Mouse (Mus musculus) brain, embryonic 14.5 days (tissue): ENCODE measurements around the gene BC028528. TPM values are rescaled to one million over a fixed set of nuclear protein-coding genes. Genes with fewer than 3 reads are reported as not detected.

Source experiments
- DNase-seq: peaks from one replicate; pipeline ENCODE4 v3.0.0-alpha.2; 2011; ENCODE audit warnings: low read depth
- CTCF ChIP-seq: fragments of 200-500 bp; IDR thresholded peaks from 2 replicates; pipeline ENCODE4 v1.5.1; 2012; ENCODE audit warnings: inconsistent platforms, mild to moderate bottlenecking, moderate library complexity, borderline replicate concordance; ENCODE audit not compliant: insufficient read depth, insufficient read length; ENCODE audit errors: extremely low read depth
- POLR2A ChIP-seq: fragments of 200-500 bp; IDR thresholded peaks from 2 replicates; pipeline ENCODE4 v1.6.1; 2012; ENCODE audit warnings: mild to moderate bottlenecking, inconsistent platforms, borderline replicate concordance; ENCODE audit not compliant: poor library complexity, insufficient read depth, insufficient read length, severe bottlenecking; ENCODE audit errors: extremely low read depth
- polyA plus RNA-seq: library from polyadenylated mRNA; depleted of rRNA; stranded (reverse); fragments of >200 nt; gene quantifications from 2 replicates; pipeline ENCODE4 v1.2.3, GENCODE M21; 2012; rRNA removed

The BC028528 gene
- polyA plus RNA-seq, 1 experiment, result 12.1 TPM

DNA sequence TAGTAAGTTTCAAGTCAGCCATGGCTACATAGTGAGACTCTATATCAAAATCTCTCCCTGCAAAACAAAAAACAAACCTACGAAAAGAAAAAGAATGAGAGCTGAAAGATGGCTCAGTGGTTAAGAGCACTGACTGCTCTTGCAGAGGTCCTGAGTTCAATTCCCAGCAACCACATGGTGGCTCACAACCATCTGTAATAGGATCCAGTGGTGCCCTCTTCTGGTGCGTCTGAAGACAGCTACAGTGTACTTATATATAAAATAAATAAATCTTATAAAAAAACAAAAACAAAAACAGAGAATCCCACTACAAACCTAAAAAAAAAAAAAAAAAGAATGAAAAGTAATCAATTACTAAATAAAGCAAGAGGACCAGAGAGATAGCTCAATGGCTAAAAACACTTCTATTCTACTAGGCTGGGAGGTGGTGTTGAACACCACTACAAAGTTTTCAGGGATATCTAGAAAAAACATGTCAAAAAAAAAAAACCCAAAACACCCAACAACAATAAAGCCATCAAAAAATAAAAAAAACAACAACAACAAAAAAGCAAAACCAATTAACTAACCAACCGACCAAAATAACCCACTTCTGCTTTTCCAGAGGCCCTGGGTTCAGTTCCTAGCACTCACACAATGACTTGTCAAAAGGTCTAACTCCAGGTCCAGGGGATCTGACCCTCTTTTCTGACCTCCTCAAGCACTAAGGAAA is 49.1 kb downstream of the BC028528 start:
- TF ChIP-seq CTCF (no peak), POLR2A (no peak)
- DNase-seq, result peak; percentile 5

DNA sequence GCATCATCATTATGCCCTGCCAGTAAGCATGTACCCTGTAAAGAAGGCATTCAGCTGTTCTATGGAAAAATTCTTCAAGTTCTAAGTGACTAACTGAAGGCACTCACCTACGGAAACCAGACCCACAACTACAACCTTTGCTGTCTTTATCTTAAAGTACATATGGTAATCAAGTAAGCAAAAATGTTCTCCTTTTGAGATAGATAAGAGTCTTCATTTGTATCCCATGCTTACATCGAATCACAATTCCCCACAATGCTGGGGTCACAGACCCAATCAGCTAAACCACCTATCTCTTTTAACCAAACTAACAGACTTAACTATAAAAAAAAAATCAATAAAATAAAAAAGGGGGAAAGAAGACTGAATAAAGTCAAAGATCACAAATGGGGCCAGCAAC is 52.6 kb downstream of the BC028528 start:
- no peak for TF ChIP-seq POLR2A
- TF ChIP-seq CTCF, result no peak
- no peak for DNase-seq

Other genes starting within 250 kb of the BC028528 start
- gene Mcl1, start 233.2 kb downstream of the BC028528 start, polyA plus RNA-seq, result 72.3 and 74.3 TPM in 2 replicates
- 0.20 and 0.41 TPM in 2 replicates for gene Adamtsl4, start 204.1 kb downstream of the BC028528 start, polyA plus RNA-seq
- 20.2 and 21.2 TPM in 2 replicates for gene Ecm1, start 152.4 kb downstream of the BC028528 start, polyA plus RNA-seq
- 39.1 and 42.2 TPM in 2 replicates for gene Tars2, start 131.8 kb downstream of the BC028528 start, polyA plus RNA-seq
- gene Rprd2, start 73.1 kb downstream of the BC028528 start, polyA plus RNA-seq, result 22.8 and 31.4 TPM in 2 replicates
- 35.6 and 37.4 TPM in 2 replicates for gene Prpf3, start 36.1 kb downstream of the BC028528 start, polyA plus RNA-seq
- gene Mrps21, start 20.5 kb downstream of the BC028528 start, polyA plus RNA-seq, result 148 and 152 TPM in 2 replicates
- 3.7 and 3.8 TPM in 2 replicates for gene Ciart, start 9.8 kb downstream of the BC028528 start, polyA plus RNA-seq
- gene Aph1a, start 2.0 kb upstream of the BC028528 start, polyA plus RNA-seq, result 102 and 129 TPM in 2 replicates
- 8.6 and 9.4 TPM in 2 replicates for gene Car14, start 12.7 kb upstream of the BC028528 start, polyA plus RNA-seq
- 98.6 and 107 TPM in 2 replicates for gene Anp32e, start 37.2 kb upstream of the BC028528 start, polyA plus RNA-seq
- gene Plekho1, start 104.0 kb upstream of the BC028528 start, polyA plus RNA-seq, result 180 and 199 TPM in 2 replicates
- gene Vps45, start 166.5 kb upstream of the BC028528 start, polyA plus RNA-seq, result 30.8 and 31.3 TPM in 2 replicates
- 7.0 and 8.6 TPM in 2 replicates for gene Otud7b, start 212.5 kb upstream of the BC028528 start, polyA plus RNA-seq